Mouse (Mus musculus): ENCODE measurements at regions not wholly inside any gene's neighbourhood (a gene's known extent, or its start where the extent isn't known, plus 50 kb on each side); places are given as distances from the start of the nearest gene placed in this dataset.
"Not testable (repeated sequence)": the region's sequence is repeated elsewhere in the genome, so short reads cannot be mapped to it uniquely, and the experiment has no call there.

- DNase-seq: no peak
Measured at GRCm38 (mm10) chr11:23079936-23080794, 72.8 kb downstream of the Fam161a start.

GRCm38 (mm10) chr11:23081616-23082015 is 74.3 kb downstream of the Fam161a start:
- no peak for DNase-seq

- DNase-seq: not testable (repeated sequence)
Measured at GRCm38 (mm10) chr11:23083811-23084210, 76.5 kb downstream of the Fam161a start.

DNA sequence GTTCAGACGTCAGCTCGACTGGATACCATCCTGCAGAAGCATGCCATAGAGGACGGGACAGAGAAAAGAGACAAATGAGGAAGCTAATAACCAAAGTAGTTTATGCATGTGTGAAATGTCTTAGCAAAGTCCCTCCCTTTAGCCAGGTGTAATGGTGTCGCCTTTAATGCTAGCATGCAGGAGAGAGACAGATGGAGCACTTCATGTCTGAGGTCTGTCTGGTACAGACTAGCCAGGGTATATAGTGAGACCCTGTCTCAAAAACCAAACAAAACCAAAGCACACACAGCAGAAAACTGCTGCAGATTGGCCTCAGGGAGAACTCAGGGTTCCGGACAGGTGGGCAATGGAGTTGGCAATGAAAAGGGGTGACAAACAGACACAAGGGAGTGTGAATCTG is 88.0 kb downstream of the Fam161a start:
- no peak for DNase-seq

DNA sequence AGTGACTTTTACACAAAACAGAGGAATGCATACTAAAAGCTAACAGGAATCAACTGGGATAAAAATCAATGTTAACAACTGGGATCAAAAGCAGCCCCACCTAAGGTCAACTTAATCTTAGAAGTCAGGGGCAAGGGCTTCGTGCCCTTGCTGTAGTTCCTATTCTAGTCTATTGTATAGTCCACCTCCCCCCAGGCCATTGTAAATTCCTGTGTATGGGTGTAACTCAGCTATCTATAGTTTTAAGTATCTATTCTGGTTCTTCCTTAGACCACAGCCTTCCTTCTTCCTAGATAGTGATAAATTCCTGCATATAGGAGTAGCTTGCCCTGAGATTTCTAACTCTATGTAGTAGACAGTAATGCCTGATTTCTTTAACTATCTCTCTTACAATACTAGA is 88.4 kb downstream of the Fam161a start:
- not testable (repeated sequence) for DNase-seq

GRCm38 (mm10) chr11:23096451-23097222 is 89.3 kb downstream of the Fam161a start:
- no peak for DNase-seq

DNA sequence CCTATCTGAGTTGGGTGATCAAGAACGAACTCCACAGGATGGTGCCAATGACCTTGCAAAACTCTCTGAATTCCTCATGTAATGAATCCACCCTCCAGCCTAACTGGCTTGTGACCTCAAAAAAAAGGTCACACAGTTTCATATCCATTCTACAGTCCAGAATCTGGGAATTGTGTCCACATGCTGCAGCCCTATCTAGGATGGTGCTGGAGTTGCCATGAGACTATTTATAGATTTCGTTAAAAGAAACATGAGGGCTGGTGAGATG is 89.8 kb downstream of the Fam161a start:
- DNase-seq: no peak

DNA sequence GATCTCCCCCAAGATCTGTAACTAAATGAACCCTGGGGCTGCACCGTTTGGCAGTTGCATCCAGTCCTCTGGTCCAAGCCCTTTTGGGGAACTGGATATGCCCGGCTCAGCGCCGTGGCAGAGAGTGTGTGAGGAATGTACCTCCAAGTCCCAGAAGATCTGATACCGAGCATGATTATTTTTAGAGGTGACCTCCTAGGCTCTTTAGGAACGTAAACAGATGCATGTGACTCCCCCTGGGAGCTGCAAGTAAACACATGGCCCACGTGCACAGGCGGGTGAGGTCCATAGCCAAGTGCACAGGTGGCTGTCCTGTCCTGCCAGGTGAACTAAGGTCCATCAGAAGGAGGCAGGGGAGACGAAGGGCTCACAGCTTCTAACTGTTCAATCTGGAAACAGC is 107.3 kb downstream of the Fam161a start:
- DNase-seq: no peak

GRCm38 (mm10) chr11:23120533-23121210 is 113.3 kb downstream of the Fam161a start:
- no peak for DNase-seq

- DNase-seq: peak; percentile 35
Measured at GRCm38 (mm10) chr11:23124198-23124951, 117.0 kb downstream of the Fam161a start.

DNA sequence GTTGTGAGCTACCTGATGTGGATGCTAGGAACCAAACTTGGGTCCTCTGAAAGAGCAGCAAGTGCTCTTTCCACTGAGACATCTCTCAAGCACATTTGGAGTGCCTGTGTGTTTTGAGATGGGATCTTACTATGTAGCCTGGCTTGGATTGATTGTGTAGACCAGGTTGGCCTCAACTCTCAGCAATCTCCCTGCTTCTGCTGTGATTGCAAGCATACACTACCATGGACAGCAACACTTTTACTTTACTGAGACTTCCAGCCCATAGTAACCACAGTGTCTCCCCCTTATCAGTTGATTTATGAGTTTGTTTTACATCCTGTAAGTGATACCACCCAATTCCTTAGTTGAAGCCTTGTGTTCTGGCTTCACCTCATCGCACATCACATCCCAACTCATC is 123.8 kb downstream of the Fam161a start:
- no peak for DNase-seq

- DNase-seq: no peak
Measured at GRCm38 (mm10) chr11:23131632-23132031, 124.2 kb upstream of the Xpo1 start.

- DNase-seq: no peak
Measured at GRCm38 (mm10) chr11:23140429-23141099, 115.3 kb upstream of the Xpo1 start.

DNA sequence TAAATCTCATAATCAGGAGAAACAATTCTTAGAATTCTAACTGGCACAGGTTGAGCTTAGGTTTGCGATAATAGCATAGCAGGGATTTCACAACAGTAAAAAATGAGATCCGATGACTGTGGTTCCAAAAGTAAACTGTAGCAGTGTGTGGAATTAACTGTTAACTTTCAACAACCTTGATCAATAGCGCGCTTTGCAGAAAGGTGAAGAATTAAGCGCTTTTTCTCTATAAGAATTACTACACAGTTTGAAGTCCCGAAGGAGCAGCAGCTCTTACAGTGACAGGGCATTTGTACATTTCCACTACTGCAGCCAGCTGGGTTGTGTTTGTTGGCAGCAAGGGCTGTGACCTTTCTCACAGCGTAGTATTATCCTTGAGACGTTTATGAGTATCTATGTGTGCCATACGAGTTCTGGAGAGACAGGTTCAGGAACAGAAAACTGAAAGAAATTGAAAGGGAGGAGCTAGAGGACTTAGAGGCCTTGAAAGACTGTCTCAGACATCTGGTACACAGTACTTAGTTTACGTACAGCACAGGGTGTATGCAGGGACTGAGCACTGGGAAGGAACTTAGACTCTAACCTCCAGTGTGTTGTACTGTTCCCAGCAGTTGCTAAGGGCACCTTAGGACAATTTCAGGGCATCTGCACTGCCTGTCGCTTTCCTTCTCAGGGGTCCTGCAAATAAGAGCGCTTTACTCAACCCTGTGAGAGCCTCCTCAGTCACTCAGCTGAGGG is 114.6 kb upstream of the Xpo1 start:
- no peak for DNase-seq

GRCm38 (mm10) chr11:23148048-23148596 is 107.7 kb upstream of the Xpo1 start:
- DNase-seq: no peak

DNA sequence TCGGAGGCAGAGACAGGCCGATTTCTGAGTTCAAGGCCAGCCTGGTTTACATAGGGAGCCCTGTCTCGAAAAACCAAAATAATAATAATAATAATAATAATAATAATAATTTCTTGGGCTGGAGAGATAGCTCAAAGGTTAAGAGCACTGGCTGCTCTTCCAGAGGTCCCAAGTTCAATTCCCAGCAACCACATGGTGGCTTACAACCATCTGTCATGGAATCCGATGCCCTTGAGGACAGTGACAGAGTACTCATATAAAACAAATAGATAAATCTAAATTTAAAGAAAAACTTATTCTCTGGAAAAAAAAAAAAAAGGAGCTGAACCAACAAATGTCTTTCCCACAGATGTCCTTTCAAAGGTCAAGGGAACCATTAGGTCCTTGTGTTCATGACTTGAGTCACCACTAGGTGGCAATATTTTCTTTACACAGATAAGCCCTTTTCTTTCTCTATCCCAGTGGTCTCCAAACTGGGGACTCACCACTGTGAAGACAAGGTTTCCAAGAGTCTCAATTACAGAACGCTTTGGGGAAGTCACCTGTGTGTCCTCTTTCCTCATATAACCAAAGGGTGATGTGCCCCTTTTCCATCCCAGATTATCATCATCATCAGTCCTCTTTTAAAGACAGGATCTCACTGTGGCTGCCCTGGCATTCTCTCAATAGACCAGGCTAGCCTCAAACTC is 106.1 kb upstream of the Xpo1 start:
- no peak for DNase-seq

DNA sequence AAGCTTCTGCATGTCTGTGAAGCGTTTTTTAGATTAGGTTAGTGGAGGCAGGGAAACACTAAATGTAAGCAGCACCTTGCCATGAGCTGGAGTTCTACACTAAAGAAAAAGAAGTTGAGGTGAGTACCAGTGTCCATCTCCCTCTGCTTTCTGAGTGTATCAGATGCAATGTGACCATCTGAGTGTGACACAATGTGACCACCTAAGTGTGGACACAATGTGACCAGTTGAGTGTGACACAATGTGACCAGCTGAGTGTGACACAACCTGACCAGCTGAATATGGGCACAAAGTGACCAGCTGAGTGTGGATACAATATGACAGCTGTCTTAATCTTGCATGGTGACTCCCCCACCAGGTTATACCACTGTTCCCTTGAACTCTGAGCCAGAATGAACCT is 101.0 kb upstream of the Xpo1 start:
- DNase-seq: no peak

GRCm38 (mm10) chr11:23168546-23169218 is 87.2 kb upstream of the Xpo1 start:
- no peak for DNase-seq

GRCm38 (mm10) chr11:23169742-23170428 is 86.0 kb upstream of the Xpo1 start:
- DNase-seq: no peak

- no peak for DNase-seq
Measured at GRCm38 (mm10) chr11:23170813-23171212, 85.0 kb upstream of the Xpo1 start.
